Mouse (Mus musculus) bone marrow macrophage, adult 2 months (primary cell): Measurements from ENCODE around the gene Vamp2.

Experiments
- CTCF ChIP-seq: IDR thresholded peaks from 2 replicates; pipeline ENCODE4 v1.5.1; 2012; ENCODE audit warnings: low read depth, mild to moderate bottlenecking, low read length, moderate library complexity
- POLR2A ChIP-seq: IDR thresholded peaks from 2 replicates; pipeline ENCODE4 v1.6.1; 2012; ENCODE audit warnings: mild to moderate bottlenecking, low read depth, low read length, borderline replicate concordance

GRCm38 (mm10) chr11:69105227-69105626, 16.9 kb downstream of the Vamp2 start:
- TF ChIP-seq POLR2A (no peak), CTCF (no peak)
